Mouse (Mus musculus) frontal cortex, postnatal 25 days (tissue): ENCODE measurements around the gene Troap.

Source experiments
- DNase-seq, 2 experiments: peaks; one replicate each; pipeline ENCODE4 v3.0.0; 2022; ENCODE audit warnings: low spot score in 2 of 2

Gene Troap

GRCm38 (mm10) chr15:99074019-99074599 lies at the start of gene Troap:
TSS of gene Troap (plus strand) at chr15:99074575.
- DNase-seq, result no peak

- peak; percentile 75 to 79 for DNase-seq
Measured at GRCm38 (mm10) chr15:99024668-99025314, 49.6 kb upstream of the Troap start.

- DNase-seq, result no peak
Measured at GRCm38 (mm10) chr15:99025414-99025813, 49.0 kb upstream of the Troap start.

- DNase-seq, result no peak
Measured at GRCm38 (mm10) chr15:99026259-99026658, 48.1 kb upstream of the Troap start.

GRCm38 (mm10) chr15:99027116-99027515 lies 47.3 kb upstream of the Troap start:
- no peak for DNase-seq

- DNase-seq, result no peak
Measured at GRCm38 (mm10) chr15:99028874-99029458, 45.4 kb upstream of the Troap start.

GRCm38 (mm10) chr15:99029619-99030584 lies 44.5 kb upstream of the Troap start, which contains the start of gene Tuba1c:
TSS of gene Tuba1c (plus strand) at chr15:99029891.
- no peak for DNase-seq

GRCm38 (mm10) chr15:99030585-99031387 lies 43.6 kb upstream of the Troap start:
- no peak for DNase-seq

- DNase-seq, result no peak
Measured at GRCm38 (mm10) chr15:99031388-99031675, 43.0 kb upstream of the Troap start.

GRCm38 (mm10) chr15:99032041-99032725 lies 42.2 kb upstream of the Troap start:
- no peak for DNase-seq

GRCm38 (mm10) chr15:99032726-99033250 lies 41.6 kb upstream of the Troap start:
- DNase-seq, result no peak

- no peak for DNase-seq
Measured at GRCm38 (mm10) chr15:99033498-99034270, 40.7 kb upstream of the Troap start.

GRCm38 (mm10) chr15:99035431-99035830 lies 38.9 kb upstream of the Troap start:
- DNase-seq, result no peak

GRCm38 (mm10) chr15:99036249-99036905 lies 38.0 kb upstream of the Troap start:
- DNase-seq, result no peak

GRCm38 (mm10) chr15:99038025-99038424 lies 36.4 kb upstream of the Troap start:
- no peak for DNase-seq

GRCm38 (mm10) chr15:99038797-99039196 lies 35.6 kb upstream of the Troap start:
- DNase-seq, result no peak

GRCm38 (mm10) chr15:99039306-99039705 lies 35.1 kb upstream of the Troap start:
- DNase-seq, result no peak

- no peak for DNase-seq
Measured at GRCm38 (mm10) chr15:99039996-99040919, 34.1 kb upstream of the Troap start.
